ENCODE assay signal across 11 mouse cellular contexts in genomic region chr5:112283543-112284202, GRCm38 (mm10). TPM values are rescaled to one million over a fixed set of nuclear protein-coding genes. Genes with fewer than 3 reads are reported as not detected.
A peak's percentile ranks its signal among the peaks of the same experiment; 100 is the strongest.
DNase-seq lines count a peak whose midpoint lies in the region; ATAC-seq lines count a peak whose summit lies in the region.
"Had no signal": no experiment of that assay in that cellular context is flagged by ENCODE, and none has a peak within 500 bp of the region (broad histone marks: within the 10 kb centered on the region; RNA-seq: fewer than 3 reads in every experiment).

No protein-coding gene starts in this region.

- DNase-seq in heart, adult 11 months: peak; percentile 99
- DNase-seq in heart, postnatal 25 days (ENCODE audit: low spot score): no peak
- peak; percentile 62 for DNase-seq in kidney, adult 9 months
- DNase-seq in lung, postnatal 10 days: peak; percentile 80
- DNase-seq in thymus, postnatal 10 days (ENCODE audit: low spot score in 2 of 2): no peak
- DNase-seq in frontal cortex, adult 2 months (ENCODE audit: extremely low spot score in 1 of 2, low spot score in 1 of 2): no peak
- DNase-seq: cerebellum, adult 18-20 months had no signal

- ATAC-seq in common myeloid progenitor, adult 5-6 weeks (replicated peaks; ENCODE audit: low read depth, poor library complexity, severe bottlenecking): peak; percentile 39
- ATAC-seq in megakaryocyte-erythroid progenitor cell, adult 5-6 weeks (replicated peaks; ENCODE audit: low FRiP score, low TSS enrichment, poor library complexity, severe bottlenecking): no peak
- ATAC-seq: CD4-positive, CD25-positive, alpha-beta regulatory T cell, adult 4 months had no signal

- intact Hi-C loops in heart, postnatal 25 days (cut with DNase I): no loop called here

RNA-seq across cellular contexts. Expression of gene Tpst2, which starts 7.2 kb away (rescaled TPM):
- total RNA-seq in heart, postnatal 25 days (2021): 10 to 100 TPM; 38.7 to 42.3 TPM
- total RNA-seq in common myeloid progenitor, adult 5-6 weeks (2017): 23.7 and 32.0 TPM in 2 replicates
- total RNA-seq in megakaryocyte-erythroid progenitor cell, adult 5-6 weeks (2014; fragmentation: Nextera tagmentation): 37.4 and 43.4 TPM in 2 replicates
- total RNA-seq in megakaryocyte-erythroid progenitor cell, adult 5-6 weeks (2017): 17.6 and 27.3 TPM in 2 replicates
- polyA plus RNA-seq in frontal cortex, adult 2 months (2012; rRNA removed): 36.6 and 40.7 TPM in 2 replicates

RNA-seq across cellular contexts. Expression of gene Crybb1, which starts 28.1 kb away (rescaled TPM):
- 1 to 10 TPM; 2.5 to 2.9 TPM for total RNA-seq in heart, postnatal 25 days (2021)
- not detected in 2 replicates for total RNA-seq in common myeloid progenitor, adult 5-6 weeks (2017)
- total RNA-seq in megakaryocyte-erythroid progenitor cell, adult 5-6 weeks (2014; fragmentation: Nextera tagmentation): not detected in 2 replicates
- not detected in 2 replicates for total RNA-seq in megakaryocyte-erythroid progenitor cell, adult 5-6 weeks (2017)
- polyA plus RNA-seq in frontal cortex, adult 2 months (2012; rRNA removed): 6.6 and 7.2 TPM in 2 replicates
- total RNA-seq: hematopoietic stem cell, adult 5-6 weeks had no signal
- polyA plus RNA-seq: CD4-positive, CD25-positive, alpha-beta regulatory T cell, adult 4 months had no signal

RNA-seq across cellular contexts. Expression of gene Cryba4, which starts 31.4 kb away (rescaled TPM):
- total RNA-seq in heart, postnatal 25 days (2021): 10 to 100 TPM in 1 of 2 experiments, 1 to 10 TPM in 1; 8.9 to 10.3 TPM
- not detected in 2 replicates for total RNA-seq in common myeloid progenitor, adult 5-6 weeks (2017)
- total RNA-seq in megakaryocyte-erythroid progenitor cell, adult 5-6 weeks (2014; fragmentation: Nextera tagmentation): not detected in 2 replicates
- not detected in 2 replicates for total RNA-seq in megakaryocyte-erythroid progenitor cell, adult 5-6 weeks (2017)
- 1.4 and 1.9 TPM in 2 replicates for polyA plus RNA-seq in frontal cortex, adult 2 months (2012; rRNA removed)
- total RNA-seq: hematopoietic stem cell, adult 5-6 weeks had no signal

RNA-seq across cellular contexts. Expression of gene Tfip11, which starts 42.5 kb away (rescaled TPM):
- total RNA-seq in heart, postnatal 25 days (2021): 10 to 100 TPM; 16.3 to 17.9 TPM
- 18.6 and 23.8 TPM in 2 replicates for total RNA-seq in common myeloid progenitor, adult 5-6 weeks (2017)
- 32.1 and 33.3 TPM in 2 replicates for total RNA-seq in megakaryocyte-erythroid progenitor cell, adult 5-6 weeks (2014; fragmentation: Nextera tagmentation)
- total RNA-seq in megakaryocyte-erythroid progenitor cell, adult 5-6 weeks (2017): 14.7 and 22.6 TPM in 2 replicates
- 36.6 and 40.0 TPM in 2 replicates for polyA plus RNA-seq in frontal cortex, adult 2 months (2012; rRNA removed)

RNA-seq across cellular contexts. Expression of gene Srrd, which starts 59.2 kb away (rescaled TPM):
- total RNA-seq in heart, postnatal 25 days (2021): 1 to 10 TPM; 7.5 to 8.1 TPM
- total RNA-seq in common myeloid progenitor, adult 5-6 weeks (2017): 10.3 and 20.0 TPM in 2 replicates
- 17.6 and 30.6 TPM in 2 replicates for total RNA-seq in megakaryocyte-erythroid progenitor cell, adult 5-6 weeks (2014; fragmentation: Nextera tagmentation)
- 16.2 and 18.7 TPM in 2 replicates for total RNA-seq in megakaryocyte-erythroid progenitor cell, adult 5-6 weeks (2017)
- polyA plus RNA-seq in frontal cortex, adult 2 months (2012; rRNA removed): 55.5 and 58.8 TPM in 2 replicates

Comparison
In these comparisons a context has a peak if more than half of its experiments do, and no peak if none do; other contexts are left out.
1. DNase-seq: peak in heart, adult 11 months (single experiment), kidney, adult 9 months (single experiment) and lung, postnatal 10 days (single experiment); none in heart, postnatal 25 days (single experiment), thymus, postnatal 10 days (0 of 2) and frontal cortex, adult 2 months (0 of 2).